Mouse (Mus musculus) layer of hippocampus, adult 8-10 months (tissue): ENCODE data around the gene Asb2. TPM values are rescaled to one million over a fixed set of nuclear protein-coding genes. Genes with fewer than 3 reads are reported as not detected.

Source experiments
- DNase-seq, 2 experiments: peaks; one replicate each; pipeline ENCODE4 v3.0.0; 2022; ENCODE audit warnings: low spot score in 2 of 2
- total RNA-seq, 4 experiments: library from RNA; stranded (reverse); gene quantifications; 2 replicates each; pipeline ENCODE4 v1.2.4; 2022

Gene Asb2
- total RNA-seq, result 1 to 10 TPM; 2.3 to 3.4 (median 2.6) TPM

GRCm38 (mm10) chr12:103355746-103356414, at the start of gene Asb2:
TSS of gene Asb2 (minus strand) at chr12:103356001.
- no peak for DNase-seq

GRCm38 (mm10) chr12:103404131-103404530, 48.3 kb upstream of the Asb2 start:
- no peak for DNase-seq

- DNase-seq, result no peak
These were observed 41.0 kb upstream of the Asb2 start for GRCm38 (mm10) chr12:103396751-103397150.

DNA sequence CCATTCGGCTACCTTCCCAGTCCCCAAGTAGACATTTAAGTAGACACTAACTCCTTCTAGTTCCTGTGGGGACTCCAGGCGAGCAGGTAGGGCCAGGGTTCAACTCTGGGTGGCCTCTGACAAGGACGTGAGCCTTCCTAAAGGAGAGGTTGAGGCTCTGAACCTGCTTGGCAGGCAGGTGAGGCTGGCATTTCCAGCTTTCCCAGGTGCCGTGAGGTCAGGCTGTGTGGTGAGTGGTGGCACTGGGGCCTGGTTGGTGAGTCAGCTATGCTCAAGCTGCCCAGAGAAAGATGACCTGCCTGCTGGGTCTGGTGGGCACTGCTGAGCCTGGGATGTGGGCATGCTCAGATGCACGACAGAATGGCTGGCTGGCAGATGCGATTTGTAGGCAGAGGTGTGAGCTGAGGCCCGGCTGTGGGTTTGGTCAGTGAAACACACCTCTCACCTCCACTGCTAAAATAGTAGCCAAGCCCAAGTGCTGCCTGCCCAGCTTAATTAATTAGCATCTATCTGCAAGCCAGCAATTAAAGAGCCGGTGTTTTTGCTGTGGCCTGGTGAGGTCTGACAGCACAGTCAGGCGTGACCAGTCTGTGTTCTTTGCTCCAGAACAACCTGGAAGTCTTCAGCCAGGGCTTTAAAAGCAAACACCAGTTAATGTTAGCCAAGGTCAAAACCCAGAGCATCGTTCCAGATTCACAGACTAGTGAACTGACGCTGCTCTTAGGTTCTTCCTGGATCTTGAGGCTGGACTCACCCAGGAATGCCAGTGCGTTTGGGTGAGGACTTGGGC, 39.9 kb upstream of the Asb2 start:
- no peak for DNase-seq

DNA sequence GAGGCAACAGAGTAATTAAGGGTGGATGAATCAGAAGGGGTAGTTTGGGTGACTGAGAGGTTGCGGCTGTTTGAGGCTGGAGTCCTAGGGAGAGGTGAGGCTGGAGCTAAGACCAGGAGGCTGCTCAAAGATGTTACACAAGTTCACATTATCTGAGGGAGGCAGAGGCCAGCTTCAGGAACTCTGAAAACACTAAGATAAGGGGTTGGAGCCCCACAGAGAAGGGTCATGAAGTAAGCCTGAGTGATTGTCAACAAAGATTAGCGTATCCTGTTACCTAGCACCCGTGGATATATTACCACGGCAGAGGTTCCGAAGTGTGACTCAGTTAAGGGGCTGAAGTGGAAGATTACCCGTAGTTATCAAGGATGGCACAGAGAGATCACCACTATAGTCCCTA, 37.7 kb upstream of the Asb2 start:
- no peak for DNase-seq

GRCm38 (mm10) chr12:103391098-103391497, 35.3 kb upstream of the Asb2 start:
- DNase-seq, result peak; percentile 65 to 73

GRCm38 (mm10) chr12:103389982-103390381, 34.2 kb upstream of the Asb2 start:
- no peak for DNase-seq

- DNase-seq, result no peak
These were observed 33.5 kb upstream of the Asb2 start for GRCm38 (mm10) chr12:103389348-103389727.

GRCm38 (mm10) chr12:103388505-103389347, 32.9 kb upstream of the Asb2 start, which contains the start of gene Otub2:
TSS of gene Otub2 (plus strand) at chr12:103388682.
- DNase-seq, result peak; percentile 98

DNA sequence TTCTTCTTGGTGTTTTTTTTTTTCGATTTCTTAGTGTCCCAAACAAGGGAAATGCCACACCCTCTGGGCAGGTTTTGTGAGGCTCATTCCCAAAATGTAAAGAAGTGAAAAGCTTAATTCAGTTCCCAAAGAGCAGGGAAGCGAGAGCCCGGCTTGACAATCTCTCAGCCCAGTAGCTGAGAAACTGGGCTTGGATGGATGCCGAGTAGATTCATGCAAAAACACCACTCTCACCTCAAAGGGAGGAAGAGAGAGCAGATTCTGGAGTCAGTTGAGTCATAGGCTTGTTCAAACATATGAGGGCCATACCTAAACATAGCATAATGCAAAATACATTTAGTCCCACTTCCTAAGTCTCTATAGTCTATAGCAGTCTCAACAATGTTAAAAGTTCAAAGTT, 24.4 kb upstream of the Asb2 start:
- no peak for DNase-seq

- DNase-seq, result peak; percentile 57 to 60
These were observed 21.0 kb upstream of the Asb2 start for GRCm38 (mm10) chr12:103376774-103377173.

- peak; percentile 71 to 78 for DNase-seq
These were observed 20.3 kb upstream of the Asb2 start for GRCm38 (mm10) chr12:103376124-103376523.

DNA sequence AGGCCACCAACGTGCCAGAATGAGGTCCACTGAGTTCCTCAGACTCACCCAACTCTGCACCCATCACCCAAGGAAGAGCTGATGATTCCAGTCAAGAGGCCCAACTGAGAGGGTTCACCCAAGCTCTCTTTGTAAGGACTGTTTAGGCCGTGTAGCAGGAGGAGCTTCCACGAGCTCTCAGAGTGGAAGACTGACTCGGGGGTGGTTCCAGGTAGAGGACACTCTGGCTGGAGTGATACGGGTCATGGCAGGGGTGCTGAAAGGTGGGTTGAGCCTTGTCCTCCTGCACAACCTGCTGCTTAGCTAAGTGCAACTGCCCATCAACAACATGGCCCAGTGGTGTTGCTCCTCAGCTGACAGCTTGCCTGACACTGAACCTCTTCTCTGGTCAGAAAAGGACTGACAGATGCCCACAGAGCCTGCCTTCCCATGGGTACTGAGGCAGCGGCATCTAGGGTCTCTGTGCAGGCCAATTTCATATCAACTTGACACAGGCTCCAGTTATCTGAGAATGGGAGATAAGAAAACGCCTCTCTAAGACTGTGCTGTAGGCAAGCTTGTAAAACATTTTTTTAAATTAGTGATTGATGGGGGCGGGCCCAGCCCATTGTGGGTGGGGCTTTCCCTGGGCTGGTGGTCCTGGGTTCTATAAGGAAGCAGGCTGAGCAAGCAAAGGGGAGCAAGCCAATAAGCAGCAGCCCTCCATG, 17.9 kb upstream of the Asb2 start:
- DNase-seq, result no peak

DNA sequence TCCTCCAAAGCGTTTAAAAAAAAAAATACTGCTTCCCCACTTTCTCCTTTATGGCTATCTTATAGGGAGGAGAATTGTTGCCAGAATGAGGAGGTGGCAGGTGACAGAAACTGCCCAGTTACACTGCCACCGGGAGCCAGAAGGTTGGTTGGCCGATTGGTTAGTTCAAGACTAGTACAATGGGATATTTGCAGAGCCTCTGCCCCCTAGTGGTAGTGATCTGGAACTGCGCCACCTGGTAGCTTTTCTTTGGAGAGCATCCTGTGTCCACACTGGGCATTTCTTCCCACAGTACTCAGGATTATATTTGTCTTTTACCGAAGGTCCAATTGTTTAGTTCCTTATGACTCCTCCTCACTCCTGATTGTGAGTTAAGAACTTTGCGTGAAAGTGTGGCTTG, 15.9 kb upstream of the Asb2 start:
- DNase-seq, result peak in 1 of 2 experiments; percentile 57

DNA sequence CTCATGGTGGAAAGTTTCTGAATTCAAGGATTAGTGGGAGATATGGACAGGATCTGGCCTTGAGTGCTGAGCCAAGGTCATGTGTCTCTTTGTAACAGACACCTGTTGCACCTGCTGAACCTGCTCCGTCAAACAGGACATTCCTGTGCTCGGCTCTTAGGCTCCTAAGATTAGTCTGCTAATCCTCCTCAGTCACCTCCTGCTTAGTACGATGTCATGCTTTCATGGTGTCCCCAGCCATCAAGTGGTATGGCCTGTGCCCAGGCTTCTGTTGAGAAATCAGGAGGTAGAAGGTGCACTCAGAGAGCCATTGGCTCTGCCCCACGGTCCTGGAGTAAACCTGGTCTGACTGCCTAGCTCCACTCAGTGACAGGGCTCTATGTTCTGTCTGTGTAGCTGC, 15.1 kb upstream of the Asb2 start:
- no peak for DNase-seq

DNA sequence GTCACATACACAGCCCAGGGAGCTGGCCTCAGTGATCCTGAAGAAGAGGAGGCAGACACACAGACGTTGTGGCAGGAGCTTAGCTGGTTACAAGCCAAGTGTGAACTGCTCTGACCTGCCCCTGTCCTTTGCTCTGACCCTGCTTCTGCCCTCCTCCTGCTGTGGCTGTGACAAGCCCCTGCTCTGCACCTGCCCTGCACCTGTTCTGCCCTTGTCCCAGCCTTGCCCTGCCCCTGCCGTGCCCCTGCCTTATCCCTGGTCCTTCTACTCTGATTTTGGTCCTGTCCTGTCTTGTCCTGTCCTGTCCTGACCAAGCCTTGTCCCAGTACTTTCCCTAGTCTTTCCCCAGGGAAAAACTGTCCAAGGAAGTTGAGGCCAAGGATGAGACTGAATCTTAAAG, 13.0 kb upstream of the Asb2 start:
- DNase-seq, result no peak

- DNase-seq, result no peak
These were observed 12.5 kb upstream of the Asb2 start for GRCm38 (mm10) chr12:103368326-103368669.

- peak in 1 of 2 experiments; percentile 78 for DNase-seq
These were observed 12.0 kb upstream of the Asb2 start for GRCm38 (mm10) chr12:103367620-103368325.

DNA sequence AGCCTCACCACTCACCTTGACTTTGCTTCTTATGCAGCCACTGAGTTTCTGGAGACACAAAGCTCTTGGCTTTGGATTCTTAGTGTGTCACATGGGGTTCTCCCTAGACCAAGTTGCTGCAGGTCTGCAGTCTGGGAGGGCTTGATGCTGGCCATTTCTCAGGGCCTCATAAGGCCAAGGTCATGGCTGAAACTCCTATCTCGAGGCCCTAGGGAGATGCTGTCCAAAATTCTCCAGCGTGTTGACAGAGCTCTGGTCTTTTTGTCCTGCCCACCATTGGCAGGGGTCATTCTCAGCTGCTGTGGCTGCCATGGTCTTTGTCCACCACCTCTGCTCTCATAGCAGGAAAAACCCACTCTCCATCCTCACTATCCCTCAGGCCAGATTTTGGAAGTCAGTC, 11.4 kb upstream of the Asb2 start:
- DNase-seq, result no peak

GRCm38 (mm10) chr12:103362336-103362735, 6.5 kb upstream of the Asb2 start:
- no peak for DNase-seq
